32 mouse cellular contexts compared by ENCODE assay signal in genomic region chr1:183611966-183612694, GRCm38 (mm10).
DNase-seq lines count a peak whose midpoint lies in the region; ATAC-seq and TF ChIP-seq lines count a peak whose summit lies in the region.
"Had no signal": no experiment of that assay in that cellular context is flagged by ENCODE, and none has a peak within 500 bp of the region (broad histone marks: within the 10 kb centered on the region; RNA-seq: fewer than 3 reads in every experiment).

No protein-coding gene starts in this region.

- no peak for TF ChIP-seq POLR2A in limb, embryonic 14.5 days (IDR thresholded peaks at IDR 0.05; ENCODE audit: borderline replicate concordance, extremely low read depth, insufficient read depth, insufficient read length)

- no peaks in the 10 kb centered on the region for H3K9me3 ChIP-seq in kidney, embryonic 15.5 days (replicated peaks)
- H3K9me3 ChIP-seq in embryonic facial prominence, embryonic 14.5 days (ENCODE audit: control insufficient read depth, low read length): no peaks in the 10 kb centered on the region
- no peaks in the 10 kb centered on the region for H3K9me3 ChIP-seq in limb, embryonic 14.5 days (ENCODE audit: control insufficient read depth, low read length)
- H3K9me3 ChIP-seq in liver, embryonic 12.5 days (replicated peaks): no peaks in the 10 kb centered on the region
- H3K9me3 ChIP-seq: forebrain, embryonic 10.5 days; heart, embryonic 10.5 days; hindbrain, embryonic 12.5 days; midbrain, embryonic 10.5 days; midbrain, embryonic 15.5 days; neural tube, embryonic 15.5 days had no signal

- no peak for DNase-seq in kidney, adult 11 months
- peak; percentile 84 for DNase-seq in embryonic facial prominence, embryonic 14.5 days (ENCODE audit: low spot score)
- DNase-seq in forelimb bud, embryonic 11.5 days (ENCODE audit: low read depth, low spot score): peak; percentile 26
- DNase-seq in limb, embryonic 14.5 days (ENCODE audit: low spot score): peak; percentile 84
- DNase-seq: adrenal gland, adult 2 months; adrenal gland, postnatal 36 days; B cell, adult 2 months; cerebellum, adult 18-20 months; gastrocnemius, postnatal 14 days; heart, postnatal 36 days; kidney, adult 18-20 months; kidney, postnatal 10 days; layer of hippocampus, postnatal 36 days; left cerebral cortex, postnatal 4 days; lung, adult 2 months; lung, postnatal 10 days; retina, postnatal 1 day; right cerebral cortex, postnatal 14 days; thymus, postnatal 14 days had no signal

- 47% methylated on average over 8 of the region's 8 CpGs for WGBS in kidney, embryonic 15.5 days
- 34% methylated on average over 8 of the region's 8 CpGs for WGBS in embryonic facial prominence, embryonic 14.5 days
- WGBS in limb, embryonic 14.5 days: 19% methylated on average over 8 of the region's 8 CpGs
- 67% methylated on average over 8 of the region's 8 CpGs for WGBS in liver, embryonic 12.5 days (ENCODE audit: insufficient replicate concordance)

- no peak overlapping the region for H3K27ac ChIP-seq in kidney, embryonic 15.5 days
- H3K27ac ChIP-seq in embryonic facial prominence, embryonic 14.5 days (replicated peaks; ENCODE audit: low read depth, low read length): peak overlapping the region; percentile 46
- peak overlapping the region; percentile 28; the same call in 1 of the 2 replicates for H3K27ac ChIP-seq in limb, embryonic 14.5 days (replicated peaks; ENCODE audit: low read depth, low read length)
- no peak overlapping the region for H3K27ac ChIP-seq in liver, embryonic 12.5 days
- H3K27ac ChIP-seq: forebrain, embryonic 10.5 days; heart, embryonic 10.5 days; hindbrain, embryonic 12.5 days; liver, embryonic 14.5 days; macrophage; midbrain, embryonic 10.5 days; midbrain, embryonic 15.5 days had no signal

- no peak overlapping the region for H3K4me2 ChIP-seq in kidney, embryonic 15.5 days
- no peak overlapping the region for H3K4me2 ChIP-seq in embryonic facial prominence, embryonic 14.5 days (ENCODE audit: low read depth, low read length)
- H3K4me2 ChIP-seq in limb, embryonic 14.5 days (replicated peaks; ENCODE audit: low read depth, low read length, severe bottlenecking): no peak overlapping the region
- H3K4me2 ChIP-seq in liver, embryonic 12.5 days: no peak overlapping the region
- H3K4me2 ChIP-seq: hindbrain, embryonic 12.5 days; midbrain, embryonic 15.5 days; neural tube, embryonic 15.5 days had no signal

- no peaks in the 10 kb centered on the region for H3K4me1 ChIP-seq in kidney, embryonic 15.5 days
- H3K4me1 ChIP-seq in embryonic facial prominence, embryonic 14.5 days (ENCODE audit: control insufficient read depth, insufficient read depth, low read length): peaks cover 22% of the 10 kb centered on the region
- peaks cover 23% of the 10 kb centered on the region for H3K4me1 ChIP-seq in limb, embryonic 14.5 days (ENCODE audit: control insufficient read depth, insufficient read depth, low read length)
- no peaks in the 10 kb centered on the region for H3K4me1 ChIP-seq in liver, embryonic 12.5 days
- H3K4me1 ChIP-seq: forebrain, embryonic 10.5 days; heart, embryonic 10.5 days; midbrain, embryonic 10.5 days; midbrain, embryonic 15.5 days had no signal

- H3K36me3 ChIP-seq in kidney, embryonic 15.5 days: no peaks in the 10 kb centered on the region
- H3K36me3 ChIP-seq in embryonic facial prominence, embryonic 14.5 days (ENCODE audit: control insufficient read depth, insufficient read depth, low read length): no peaks in the 10 kb centered on the region
- no peaks in the 10 kb centered on the region for H3K36me3 ChIP-seq in limb, embryonic 14.5 days (ENCODE audit: control insufficient read depth, insufficient read depth, low read length)
- no peaks in the 10 kb centered on the region for H3K36me3 ChIP-seq in liver, embryonic 12.5 days
- H3K36me3 ChIP-seq: forebrain, embryonic 10.5 days; heart, embryonic 10.5 days; hindbrain, embryonic 12.5 days; midbrain, embryonic 10.5 days; midbrain, embryonic 15.5 days; neural tube, embryonic 15.5 days had no signal

- ATAC-seq in kidney, embryonic 15.5 days (replicated peaks; ENCODE audit: low FRiP score): peak; percentile 43; the same call in 1 of the 2 replicates
- peak; percentile 67 for ATAC-seq in embryonic facial prominence, embryonic 14.5 days (ENCODE audit: low read depth)
- ATAC-seq in limb, embryonic 14.5 days (ENCODE audit: low FRiP score, low read depth): peak; percentile 81
- ATAC-seq in megakaryocyte, adult 5-6 weeks (ENCODE audit: poor library complexity, severe bottlenecking): no peak
- no peak for ATAC-seq in liver, embryonic 12.5 days
- ATAC-seq: activated CD4-positive, CD25-positive, alpha-beta regulatory T cell, adult 4 months; forebrain, embryonic 16.5 days; midbrain, embryonic 15.5 days had no signal

- H3K4me3 ChIP-seq in kidney, embryonic 15.5 days (replicated peaks): no peak overlapping the region
- no peak overlapping the region for H3K4me3 ChIP-seq in embryonic facial prominence, embryonic 14.5 days (ENCODE audit: low read depth, low read length)
- H3K4me3 ChIP-seq in limb, embryonic 14.5 days (replicated peaks; ENCODE audit: low read length): no peak overlapping the region
- no peak overlapping the region for H3K4me3 ChIP-seq in liver, embryonic 12.5 days
- H3K4me3 ChIP-seq: forebrain, embryonic 10.5 days; heart, embryonic 10.5 days; hindbrain, embryonic 12.5 days; midbrain, embryonic 10.5 days; midbrain, embryonic 15.5 days; neural tube, embryonic 15.5 days had no signal

- H3K27me3 ChIP-seq in kidney, embryonic 15.5 days: no peaks in the 10 kb centered on the region
- no peaks in the 10 kb centered on the region for H3K27me3 ChIP-seq in embryonic facial prominence, embryonic 14.5 days (replicated peaks; ENCODE audit: control insufficient read depth, insufficient read depth, low read length)
- no peaks in the 10 kb centered on the region for H3K27me3 ChIP-seq in limb, embryonic 14.5 days (ENCODE audit: control insufficient read depth, insufficient read depth, low read length)
- no peaks in the 10 kb centered on the region for H3K27me3 ChIP-seq in liver, embryonic 12.5 days (replicated peaks)
- H3K27me3 ChIP-seq: hindbrain, embryonic 12.5 days; midbrain, embryonic 15.5 days; neural tube, embryonic 15.5 days had no signal

- H3K9ac ChIP-seq in kidney, embryonic 15.5 days: no peak overlapping the region
- no peak overlapping the region for H3K9ac ChIP-seq in embryonic facial prominence, embryonic 14.5 days (ENCODE audit: low read depth, low read length)
- H3K9ac ChIP-seq in limb, embryonic 14.5 days (ENCODE audit: low read depth, low read length, severe bottlenecking): no peak overlapping the region
- no peak overlapping the region for H3K9ac ChIP-seq in liver, embryonic 12.5 days
- H3K9ac ChIP-seq: hindbrain, embryonic 12.5 days; liver, embryonic 14.5 days; midbrain, embryonic 15.5 days; neural tube, embryonic 15.5 days had no signal

Comparison
In these comparisons a context has a peak if more than half of its experiments do, and no peak if none do; other contexts are left out.
1. ATAC-seq: peak in kidney, embryonic 15.5 days (single experiment), embryonic facial prominence, embryonic 14.5 days (single experiment) and limb, embryonic 14.5 days (single experiment); none in megakaryocyte, adult 5-6 weeks (single experiment) and liver, embryonic 12.5 days (single experiment).
2. H3K27ac ChIP-seq: peak in embryonic facial prominence, embryonic 14.5 days (single experiment) and limb, embryonic 14.5 days (single experiment); none in kidney, embryonic 15.5 days (single experiment) and liver, embryonic 12.5 days (single experiment).